Mouse (Mus musculus): Measurements from ENCODE around the gene Krit1.
A peak's percentile ranks its signal among the peaks of the same experiment; 100 is the strongest.
"Not testable (repeated sequence)": the region's sequence is repeated elsewhere in the genome, so short reads cannot be mapped to it uniquely, and the experiment has no call there.

Gene Krit1

GRCm38 (mm10) chr5:3802433-3803291 is at the start of gene Krit1, which contains the start of gene Ankib1:
Krit1 (plus strand) TSS chr5:3803184.
Ankib1 (minus strand) TSS chr5:3802925.
- peak; percentile 91 to 92 for DNase-seq

- no peak for DNase-seq
Observed at GRCm38 (mm10) chr5:3771512-3771911, 31.5 kb upstream of the Krit1 start.

GRCm38 (mm10) chr5:3772017-3772416 is 31.0 kb upstream of the Krit1 start:
- DNase-seq, result no peak

GRCm38 (mm10) chr5:3782670-3783069 is 20.3 kb upstream of the Krit1 start:
- peak; percentile 59 to 65 for DNase-seq

GRCm38 (mm10) chr5:3783947-3784681 is 18.9 kb upstream of the Krit1 start:
- no peak for DNase-seq

- no peak for DNase-seq
Observed at GRCm38 (mm10) chr5:3784751-3785496, 18.1 kb upstream of the Krit1 start.

- no peak for DNase-seq
Observed at GRCm38 (mm10) chr5:3787548-3787947, 15.4 kb upstream of the Krit1 start.

GRCm38 (mm10) chr5:3791048-3791447 is 11.9 kb upstream of the Krit1 start:
- no peak for DNase-seq

GRCm38 (mm10) chr5:3797101-3797500 is 5.9 kb upstream of the Krit1 start:
- not testable (repeated sequence) for DNase-seq

- not testable (repeated sequence) for DNase-seq
Observed at GRCm38 (mm10) chr5:3798656-3799055, 4.3 kb upstream of the Krit1 start.

- DNase-seq, result no peak
Observed at GRCm38 (mm10) chr5:3800041-3800440, 2.9 kb upstream of the Krit1 start.

- no peak for DNase-seq
Observed at GRCm38 (mm10) chr5:3800881-3801280, 2.1 kb upstream of the Krit1 start.

- no peak for DNase-seq
Observed at GRCm38 (mm10) chr5:3801672-3802432, 1.1 kb upstream of the Krit1 start.

- peak in 1 of 2 experiments; percentile 14 for DNase-seq
Observed at GRCm38 (mm10) chr5:3803292-3804165, 545 bp downstream of the Krit1 start.

GRCm38 (mm10) chr5:3808472-3808871 is 5.5 kb downstream of the Krit1 start:
- no peak for DNase-seq

GRCm38 (mm10) chr5:3834107-3834506 is 31.1 kb downstream of the Krit1 start:
- DNase-seq, result no peak

- no peak for DNase-seq
Observed at GRCm38 (mm10) chr5:3845026-3845425, 42.0 kb downstream of the Krit1 start, which contains the start of gene Lrrd1. Lrrd1 (plus strand) TSS chr5:3845173.

- no peak for DNase-seq
Observed at GRCm38 (mm10) chr5:3870161-3870560, 67.2 kb downstream of the Krit1 start.

- no peak for DNase-seq
Observed at GRCm38 (mm10) chr5:3872348-3872747, 69.4 kb downstream of the Krit1 start.

- DNase-seq, result no peak
Observed at GRCm38 (mm10) chr5:3873485-3873884, 70.5 kb downstream of the Krit1 start.

- not testable (repeated sequence) for DNase-seq
Observed at GRCm38 (mm10) chr5:3886862-3887261, 83.9 kb downstream of the Krit1 start.
